Mouse (Mus musculus) ovary, adult 2 months (tissue): Measurements from ENCODE around the gene Slbp. TPM values are rescaled to one million over a fixed set of nuclear protein-coding genes. Genes with fewer than 3 reads are reported as not detected.

Source experiments
- polyA plus RNA-seq: library from polyadenylated mRNA; depleted of rRNA; stranded (reverse); fragments of >200 nt; gene quantifications from 2 replicates; pipeline ENCODE4 v1.2.3, GENCODE M21; 2012; rRNA removed

Slbp gene
- polyA plus RNA-seq = 44.3 and 46.9 TPM in 2 replicates

GRCm38 (mm10) chr5:33651921-33652782 is at the start of gene Slbp:
TSS of gene Slbp (minus strand) at chr5:33652574.

GRCm38 (mm10) chr5:33657787-33658663 is 5.7 kb upstream of the Slbp start, which contains the start of the genes Tacc3 and Tmem129:
TSS of gene Tacc3 (plus strand) at chr5:33658128.
TSS of gene Tmem129 (minus strand) at chr5:33658416.

GRCm38 (mm10) chr5:33629301-33629987 is 22.9 kb downstream of the Slbp start, which contains the start of the genes Fam53a and Gm9903:
TSS of gene Fam53a (minus strand) at chr5:33629635.
TSS of gene Gm9903 (plus strand) at chr5:33629925.

Other genes with a start within 250 kb of the Slbp start
- not detected in 2 replicates for gene Nkx1-1, start 218.6 kb downstream of the Slbp start, polyA plus RNA-seq
- 155 and 240 TPM in 2 replicates for gene Fam53a, start 22.9 kb downstream of the Slbp start, polyA plus RNA-seq
- 0.44 and 0.82 TPM in 2 replicates for gene Gm9903, start 22.6 kb downstream of the Slbp start, polyA plus RNA-seq
- 13.7 and 19.2 TPM in 2 replicates for gene Tacc3, start 5.6 kb upstream of the Slbp start, polyA plus RNA-seq
- gene Tmem129, start 5.8 kb upstream of the Slbp start, polyA plus RNA-seq = 65.2 and 70.7 TPM in 2 replicates
- gene Fgfr3, start 69.1 kb upstream of the Slbp start, polyA plus RNA-seq = 23.7 and 30.2 TPM in 2 replicates
- gene Letm1, start 130.2 kb upstream of the Slbp start, polyA plus RNA-seq = 46.0 and 65.4 TPM in 2 replicates
- 8.4 and 10.2 TPM in 2 replicates for gene Nsd2, start 168.2 kb upstream of the Slbp start, polyA plus RNA-seq